ENCODE assay signal across 21 mouse cellular contexts in genomic region chr14:79126176-79126575, GRCm38 (mm10).
DNase-seq lines count a peak whose midpoint lies in the region; ATAC-seq and TF ChIP-seq lines count a peak whose summit lies in the region.
"Had no signal": no experiment of that assay in that cellular context is flagged by ENCODE, and none has a peak within 500 bp of the region (broad histone marks: within the 10 kb centered on the region; RNA-seq: fewer than 3 reads in every experiment).

No protein-coding gene starts in this region.

- no peak for ATAC-seq in embryonic facial prominence, embryonic 14.5 days (ENCODE audit: low read depth)
- no peak for ATAC-seq in forebrain, postnatal 0 days
- ATAC-seq in forebrain, embryonic 14.5 days, result no peak
- ATAC-seq: intestine, embryonic 16.5 days; liver, embryonic 12.5 days; midbrain, embryonic 15.5 days had no signal

- H3K9ac ChIP-seq in embryonic facial prominence, embryonic 14.5 days (ENCODE audit: low read depth, low read length), result no peak overlapping the region
- H3K9ac ChIP-seq in forebrain, postnatal 0 days, result no peak overlapping the region
- H3K9ac ChIP-seq in forebrain, embryonic 14.5 days (ENCODE audit: low read length), result no peak overlapping the region
- H3K9ac ChIP-seq: embryonic facial prominence, embryonic 13.5 days; hindbrain, embryonic 15.5 days; liver, embryonic 12.5 days; midbrain, embryonic 15.5 days had no signal

- H3K4me3 ChIP-seq in embryonic facial prominence, embryonic 14.5 days (ENCODE audit: low read depth, low read length), result no peak overlapping the region
- no peak overlapping the region for H3K4me3 ChIP-seq in embryonic facial prominence, embryonic 10.5 days
- H3K4me3 ChIP-seq in forebrain, postnatal 0 days (ENCODE audit: low read depth, low read length), result no peak overlapping the region
- no peak overlapping the region for H3K4me3 ChIP-seq in forebrain, embryonic 14.5 days (ENCODE audit: low read depth, low read length)
- H3K4me3 ChIP-seq: embryonic facial prominence, embryonic 13.5 days; hindbrain, embryonic 15.5 days; left cerebral cortex, adult 2 months; liver, embryonic 12.5 days; megakaryocyte, embryonic 14.5 days; midbrain, embryonic 15.5 days had no signal

- 70% methylated on average over 5 of the region's 5 CpGs for WGBS in embryonic facial prominence, embryonic 14.5 days
- WGBS in embryonic facial prominence, embryonic 10.5 days, result 69% methylated on average over 5 of the region's 5 CpGs
- WGBS in forebrain, postnatal 0 days, result 83% methylated on average over 5 of the region's 5 CpGs
- 89% methylated on average over 5 of the region's 5 CpGs for WGBS in forebrain, embryonic 14.5 days

- no peak for TF ChIP-seq CTCF in forebrain, postnatal 0 days (IDR thresholded peaks at IDR 0.05; ENCODE audit: low read depth)

- no peaks in the 10 kb centered on the region for H3K36me3 ChIP-seq in embryonic facial prominence, embryonic 14.5 days (ENCODE audit: control insufficient read depth, insufficient read depth, low read length)
- H3K36me3 ChIP-seq in embryonic facial prominence, embryonic 10.5 days (replicated peaks), result no peaks in the 10 kb centered on the region
- no peaks in the 10 kb centered on the region for H3K36me3 ChIP-seq in forebrain, postnatal 0 days (ENCODE audit: insufficient read depth)
- H3K36me3 ChIP-seq in forebrain, embryonic 14.5 days (ENCODE audit: control insufficient read depth, insufficient read depth, low read length), result no peaks in the 10 kb centered on the region
- H3K36me3 ChIP-seq: embryonic facial prominence, embryonic 13.5 days; hindbrain, embryonic 15.5 days; liver, embryonic 12.5 days; midbrain, embryonic 15.5 days had no signal

- no peak overlapping the region for H3K4me2 ChIP-seq in embryonic facial prominence, embryonic 14.5 days (ENCODE audit: low read depth, low read length)
- H3K4me2 ChIP-seq in forebrain, postnatal 0 days (ENCODE audit: low read depth), result no peak overlapping the region
- H3K4me2 ChIP-seq in forebrain, embryonic 14.5 days (ENCODE audit: low read length), result no peak overlapping the region
- H3K4me2 ChIP-seq: embryonic facial prominence, embryonic 13.5 days; hindbrain, embryonic 15.5 days; liver, embryonic 12.5 days; midbrain, embryonic 15.5 days had no signal

- H3K9me3 ChIP-seq in embryonic facial prominence, embryonic 14.5 days (ENCODE audit: control insufficient read depth, low read length), result 0 out of 2 replicates have a peak, but pooled peaks cover 4% of the 10 kb centered on the region
- H3K9me3 ChIP-seq in embryonic facial prominence, embryonic 10.5 days, result no peaks in the 10 kb centered on the region
- H3K9me3 ChIP-seq in forebrain, postnatal 0 days (ENCODE audit: low read length), result no peaks in the 10 kb centered on the region
- no peaks in the 10 kb centered on the region for H3K9me3 ChIP-seq in forebrain, embryonic 14.5 days (replicated peaks; ENCODE audit: control insufficient read depth, low read length)
- H3K9me3 ChIP-seq: embryonic facial prominence, embryonic 13.5 days; hindbrain, embryonic 15.5 days; liver, embryonic 12.5 days; midbrain, embryonic 15.5 days had no signal

- H3K4me1 ChIP-seq in embryonic facial prominence, embryonic 14.5 days (ENCODE audit: control insufficient read depth, insufficient read depth, low read length), result no peaks in the 10 kb centered on the region
- H3K4me1 ChIP-seq in embryonic facial prominence, embryonic 10.5 days, result no peaks in the 10 kb centered on the region
- H3K4me1 ChIP-seq in forebrain, postnatal 0 days (ENCODE audit: insufficient read depth), result no peaks in the 10 kb centered on the region
- H3K4me1 ChIP-seq in forebrain, embryonic 14.5 days (ENCODE audit: control insufficient read depth, insufficient read depth, low read length), result no peaks in the 10 kb centered on the region
- H3K4me1 ChIP-seq: embryonic facial prominence, embryonic 13.5 days; hindbrain, embryonic 15.5 days; liver, embryonic 12.5 days; midbrain, embryonic 15.5 days had no signal

- H3K27me3 ChIP-seq in embryonic facial prominence, embryonic 14.5 days (replicated peaks; ENCODE audit: control insufficient read depth, insufficient read depth, low read length), result no peaks in the 10 kb centered on the region
- no peaks in the 10 kb centered on the region for H3K27me3 ChIP-seq in embryonic facial prominence, embryonic 10.5 days (replicated peaks; ENCODE audit: low read depth, poor library complexity, severe bottlenecking)
- no peaks in the 10 kb centered on the region for H3K27me3 ChIP-seq in forebrain, postnatal 0 days (ENCODE audit: insufficient read depth, low read length)
- no peaks in the 10 kb centered on the region for H3K27me3 ChIP-seq in forebrain, embryonic 14.5 days (replicated peaks; ENCODE audit: control insufficient read depth, insufficient read depth, low read length)
- H3K27me3 ChIP-seq: embryonic facial prominence, embryonic 13.5 days; hindbrain, embryonic 15.5 days; liver, embryonic 12.5 days; megakaryocyte, embryonic 14.5 days; midbrain, embryonic 15.5 days had no signal

- peak; percentile 7 for DNase-seq in embryonic facial prominence, embryonic 14.5 days (ENCODE audit: low spot score)
- DNase-seq in embryonic facial prominence, embryonic 10.5 days (ENCODE audit: low spot score), result no peak
- DNase-seq in thymus, postnatal 25 days, result peak; percentile 45
- no peak for DNase-seq in thymus, postnatal 4 days
- DNase-seq in cerebellum, adult 9-11 months, result peak; percentile 63
- DNase-seq in forebrain, postnatal 0 days, result no peak
- DNase-seq in forebrain, embryonic 14.5 days (ENCODE audit: low spot score), result no peak
- DNase-seq: adrenal gland, postnatal 36 days; heart, adult 18-20 months; heart, postnatal 36 days; kidney, postnatal 36 days; layer of hippocampus, adult 9-11 months; left cerebral cortex, postnatal 4 days; lung, adult 2 months had no signal

- H3K27ac ChIP-seq in embryonic facial prominence, embryonic 14.5 days (replicated peaks; ENCODE audit: low read depth, low read length), result 0 out of 2 replicates have a peak overlapping the region, but pooled peaks have one; percentile 4
- no peak overlapping the region for H3K27ac ChIP-seq in embryonic facial prominence, embryonic 10.5 days (replicated peaks)
- no peak overlapping the region for H3K27ac ChIP-seq in forebrain, postnatal 0 days (ENCODE audit: low read depth, low read length)
- H3K27ac ChIP-seq in forebrain, embryonic 14.5 days (ENCODE audit: low read depth, low read length), result no peak overlapping the region
- H3K27ac ChIP-seq: embryonic facial prominence, embryonic 13.5 days; hindbrain, embryonic 15.5 days; left cerebral cortex, adult 2 months; liver, embryonic 12.5 days; midbrain, embryonic 15.5 days had no signal

Comparison
In these comparisons a context has a peak if more than half of its experiments do, and no peak if none do; other contexts are left out.
1. DNase-seq: peak in embryonic facial prominence, embryonic 14.5 days (single experiment), thymus, postnatal 25 days (single experiment) and cerebellum, adult 9-11 months (single experiment); none in embryonic facial prominence, embryonic 10.5 days (single experiment), thymus, postnatal 4 days (single experiment), forebrain, postnatal 0 days (single experiment) and forebrain, embryonic 14.5 days (single experiment).